Mouse (Mus musculus): ENCODE measurements around the gene Rps25. TPM values are rescaled to one million over a fixed set of nuclear protein-coding genes. Genes with fewer than 3 reads are reported as not detected.
A peak's percentile ranks its signal among the peaks of the same experiment; 100 is the strongest.

Rps25 gene
- polyA plus RNA-seq, 1 experiment from 2014 or later: 764 TPM

DNA sequence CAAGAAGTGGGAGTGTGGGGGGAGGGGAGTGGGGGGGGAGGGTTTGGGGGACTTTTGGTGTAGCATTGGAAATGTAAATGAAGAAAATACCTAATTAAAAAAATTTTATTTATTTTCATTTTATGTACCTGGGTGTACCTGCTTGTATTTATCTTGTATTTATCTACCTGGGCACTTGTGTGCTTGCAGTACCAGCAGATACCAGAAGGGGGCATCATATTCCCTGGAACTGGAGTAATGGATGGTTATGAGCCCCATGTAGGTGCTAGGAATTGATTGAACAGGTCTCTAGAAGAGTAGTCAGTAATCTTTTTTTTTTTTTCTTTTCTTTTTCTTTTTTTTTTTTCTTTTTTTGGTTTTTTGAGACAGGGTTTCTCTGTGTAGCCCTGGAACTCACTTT is 43.4 kb downstream of the Rps25 start:
- in situ Hi-C loops (cut with MboI; ENCODE audit: low pct_unique_long_range_greater_than_20kb): loop anchor here (5.0 kb wide), 1 partner anchor 202 kb away; no protein-coding TSS in a partner anchor
- POLR2A ChIA-PET: no interaction called here
- TF ChIP-seq CTCF (IDR thresholded peaks at IDR 0.05): peak; percentile 52
- ATAC-seq (no peak), DNase-seq (ENCODE audit: low read depth, low spot score) (no peak)
- no peaks in the 10 kb centered on the region for H3K27me3 ChIP-seq
- CTCF ChIA-PET: interaction anchor here (4.8 kb wide), 1 partner anchor 202 kb away, joined by 53 read pairs; no protein-coding TSS in a partner anchor

DNA sequence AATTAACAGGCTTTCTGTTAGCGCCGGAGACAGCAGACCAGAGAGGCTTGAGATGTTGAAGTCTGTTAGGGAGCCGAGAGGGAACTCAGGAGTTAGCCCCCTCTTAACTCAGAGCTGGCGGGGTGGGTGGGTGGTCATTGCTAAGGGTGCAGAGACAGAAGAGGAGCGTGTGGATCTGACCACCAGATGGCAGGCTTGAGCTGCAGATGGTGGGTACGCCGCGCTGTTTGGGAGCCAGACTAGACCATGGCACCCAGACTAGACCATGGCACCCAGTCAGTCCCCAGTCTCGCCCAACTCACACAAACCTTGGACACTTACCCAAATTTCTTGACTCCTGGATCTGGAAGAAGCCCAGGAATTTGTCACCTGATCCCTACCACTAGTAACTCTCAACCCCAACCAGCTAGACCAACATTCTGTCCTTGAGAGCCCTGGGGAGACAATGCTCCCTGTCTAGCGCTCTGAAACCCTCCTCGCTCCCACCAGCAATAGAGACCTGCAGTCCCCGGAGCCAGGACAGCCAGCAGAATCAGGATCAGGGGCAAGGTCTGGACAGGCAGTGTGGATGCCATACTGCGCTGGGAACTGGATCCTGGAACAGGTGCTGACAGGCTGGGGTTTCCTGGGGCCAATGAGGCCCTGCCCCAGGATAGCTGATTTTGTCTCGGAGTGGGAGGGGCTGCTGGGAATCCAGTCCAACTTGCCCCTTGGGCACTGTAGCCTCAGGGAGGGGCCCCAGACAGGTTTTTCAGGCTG is 47.4 kb downstream of the Rps25 start:
- ChIA-PET POLR2A (interaction anchor here (0.5 to 1.5 kb wide), 2 partner anchors 7 to 198 kb away, joined by 5 to 6 read pairs; no protein-coding TSS in a partner anchor), CTCF (interaction anchor here (0.7 to 4.8 kb wide), 13 partner anchors 8 to 212 kb away, joined by 3 to 53 read pairs (median 4); partner anchors contain the start of gene Foxr1)
- peak; percentile 91 for TF ChIP-seq CTCF (IDR thresholded peaks at IDR 0.05)
- DNase-seq (ENCODE audit: low read depth, low spot score) (no peak), ATAC-seq (peak; percentile 35)
- H3K27me3 ChIP-seq: no peaks in the 10 kb centered on the region
- in situ Hi-C loops (cut with MboI; ENCODE audit: low pct_unique_long_range_greater_than_20kb): loop anchor here (5.0 kb wide), 1 partner anchor 198 kb away; no protein-coding TSS in a partner anchor

DNA sequence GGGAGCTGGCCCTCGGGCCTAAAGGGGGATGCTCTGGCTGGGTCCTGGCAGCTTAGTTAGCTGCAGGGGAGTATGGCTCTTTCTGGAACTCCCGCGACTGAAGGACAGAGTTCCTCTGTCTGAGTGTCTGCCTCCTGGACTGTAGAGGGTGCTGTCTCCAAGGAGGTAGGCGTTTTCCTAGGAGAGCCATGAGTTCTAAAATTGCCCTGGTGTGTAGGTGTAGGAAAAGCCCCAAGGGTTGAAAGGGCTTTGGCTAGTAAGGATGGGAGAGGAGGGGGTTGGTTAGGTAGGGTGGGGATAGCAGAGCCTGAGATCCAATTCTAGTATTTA is 47.9 kb downstream of the Rps25 start, which contains the start of gene Upk2:
Upk2 (minus strand) TSS at position 86 of the 330 bp plus-strand sequence.
- POLR2A ChIA-PET: interaction anchor here (0.5 to 1.5 kb wide), 2 partner anchors 8 to 197 kb away, joined by 5 to 6 read pairs; no protein-coding TSS in a partner anchor
- DNase-seq (ENCODE audit: low read depth, low spot score) (no peak), ATAC-seq (no peak)
- peak; percentile 23 for TF ChIP-seq CTCF (IDR thresholded peaks at IDR 0.05)
- CTCF ChIA-PET: interaction anchor here (0.7 to 4.8 kb wide), 9 partner anchors 13 to 231 kb away, joined by 3 to 53 read pairs (median 3); no protein-coding TSS in a partner anchor
- in situ Hi-C loops (cut with MboI; ENCODE audit: low pct_unique_long_range_greater_than_20kb): loop anchor here (5.0 kb wide), 1 partner anchor 197 kb away; no protein-coding TSS in a partner anchor
- H3K27me3 ChIP-seq: no peaks in the 10 kb centered on the region

DNA sequence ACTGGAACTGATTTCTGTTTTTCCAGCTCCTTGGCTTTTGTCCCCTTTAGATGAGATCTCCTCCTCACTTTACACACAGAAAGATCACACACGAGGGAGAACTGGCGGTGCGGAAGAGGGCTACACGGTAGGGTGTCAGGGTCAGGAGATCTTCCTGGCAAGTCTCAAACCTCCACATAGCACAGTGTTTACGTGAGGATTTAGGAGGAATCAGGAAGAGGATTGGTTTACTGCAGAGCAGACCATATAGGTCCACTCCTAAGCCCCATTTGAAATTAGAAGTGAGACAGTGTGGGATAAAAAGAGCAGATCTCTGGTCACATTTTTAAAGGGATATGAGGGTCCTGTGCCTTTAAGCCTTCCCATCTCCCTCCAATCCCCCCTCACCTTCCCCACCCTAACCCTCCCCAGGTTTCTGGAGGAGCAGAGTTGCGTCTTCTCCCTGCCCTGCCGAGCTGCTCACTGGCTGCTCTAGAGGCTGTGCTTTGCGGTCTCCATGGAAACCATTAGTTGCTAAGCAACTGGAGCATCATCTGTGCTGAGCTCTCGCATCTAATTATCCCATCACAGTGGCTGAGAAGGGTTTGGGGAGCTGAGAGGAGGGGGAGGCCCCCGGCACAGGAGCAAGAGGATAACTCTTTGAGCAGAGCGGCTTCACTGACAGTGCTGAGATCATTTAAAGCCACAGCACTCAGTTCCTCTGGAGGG is 50.2 kb downstream of the Rps25 start:
- in situ Hi-C loops (cut with MboI; ENCODE audit: low pct_unique_long_range_greater_than_20kb): no loop called here
- H3K27me3 ChIP-seq: peaks cover 4% of the 10 kb centered on the region
- ChIA-PET CTCF (interaction anchor here (1.4 kb wide), 1 partner anchor 195 kb away, joined by 4 read pairs; no protein-coding TSS in a partner anchor), POLR2A (no interaction called here)
- no peak for DNase-seq (ENCODE audit: low read depth, low spot score)
- ATAC-seq: no peak
- no peak for TF ChIP-seq CTCF (IDR thresholded peaks at IDR 0.05)

Other genes with a start within 250 kb of the Rps25 start
- gene Cbl, start 173.1 kb upstream of the Rps25 start, polyA plus RNA-seq (2021): 20.2 TPM
- not detected for gene Ccdc153, start 166.5 kb upstream of the Rps25 start, polyA plus RNA-seq (2021)
- 0.03 TPM for gene Pdzd3, start 155.7 kb upstream of the Rps25 start, polyA plus RNA-seq (2021)
- 1.3 TPM for gene Nlrx1, start 138.5 kb upstream of the Rps25 start, polyA plus RNA-seq (2021)
- 0.04 TPM for gene Abcg4, start 118.5 kb upstream of the Rps25 start, polyA plus RNA-seq (2021)
- 18.1 TPM for gene Hinfp, start 101.5 kb upstream of the Rps25 start, polyA plus RNA-seq (2021)
- gene C2cd2l, start 86.9 kb upstream of the Rps25 start, polyA plus RNA-seq (2021): 29.5 TPM
- 37.0 TPM for gene Dpagt1, start 81.1 kb upstream of the Rps25 start, polyA plus RNA-seq (2021)
- 80.2 TPM for gene H2afx, start 72.4 kb upstream of the Rps25 start, polyA plus RNA-seq (2021)
- 46.8 TPM for gene Hmbs, start 62.9 kb upstream of the Rps25 start, polyA plus RNA-seq (2021)
- gene Vps11, start 45.5 kb upstream of the Rps25 start, polyA plus RNA-seq (2021): 46.5 TPM
- gene Hyou1, start 27.6 kb upstream of the Rps25 start, polyA plus RNA-seq (2021): 190 TPM
- 28.7 TPM for gene Slc37a4, start 10.3 kb upstream of the Rps25 start, polyA plus RNA-seq (2021)
- 66.3 TPM for gene Trappc4, start 461 bp downstream of the Rps25 start, polyA plus RNA-seq (2021)
- 30.5 TPM for gene Ccdc84, start 11.4 kb downstream of the Rps25 start, polyA plus RNA-seq (2021)
- gene Foxr1, start 34.0 kb downstream of the Rps25 start, polyA plus RNA-seq (2021): not detected
- not detected for gene Upk2, start 47.8 kb downstream of the Rps25 start, polyA plus RNA-seq (2021)
- gene Bcl9l, start 75.7 kb downstream of the Rps25 start, polyA plus RNA-seq (2021): 40.4 TPM
- not detected for gene Cxcr5, start 154.7 kb downstream of the Rps25 start, polyA plus RNA-seq (2021)
- 95.5 TPM for gene Ddx6, start 197.8 kb downstream of the Rps25 start, polyA plus RNA-seq (2021)

Data from Patski (cell line).